Comparison of ENCODE assay signal across 19 mouse cellular contexts in the genomic region with DNA sequence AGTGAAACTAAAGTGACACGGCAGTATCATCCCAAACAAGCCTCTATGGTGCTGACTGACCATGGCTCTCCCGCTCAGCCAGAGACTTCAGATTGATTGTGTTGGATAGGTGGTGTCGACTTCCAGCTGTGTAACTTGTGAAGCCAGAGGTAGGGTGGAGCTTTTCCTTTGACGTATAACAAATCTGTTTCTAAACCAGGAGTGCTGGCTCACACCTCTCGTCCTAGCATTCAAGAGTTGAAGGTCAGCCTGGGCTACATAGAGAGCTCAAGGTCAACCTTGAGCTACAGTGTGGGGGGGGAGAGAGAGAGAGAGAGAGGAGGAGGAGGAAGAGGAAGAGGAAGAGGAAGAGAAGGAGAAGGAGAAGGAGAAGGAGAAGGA. TPM values are rescaled to one million over a fixed set of nuclear protein-coding genes. Genes with fewer than 3 reads are reported as not detected.
DNase-seq lines count a peak whose midpoint lies in the region; ATAC-seq and TF ChIP-seq lines count a peak whose summit lies in the region.
"Had no signal": no experiment of that assay in that cellular context is flagged by ENCODE, and none has a peak within 500 bp of the region (broad histone marks: within the 10 kb centered on the region; RNA-seq: fewer than 3 reads in every experiment).

No protein-coding gene starts in this region.

- ATAC-seq in stomach, postnatal 0 days (ENCODE audit: low FRiP score, low TSS enrichment), result no peak
- ATAC-seq: CD4-positive, CD25-positive, alpha-beta regulatory T cell, adult 4 months; forebrain, postnatal 0 days; intestine, embryonic 15.5 days had no signal

- intact Hi-C loops in heart, adult 2 months (cut with DNase I), result loop anchor here (2.0 kb wide), 1 partner anchor 31 kb away; no protein-coding TSS in a partner anchor
- intact Hi-C loops in heart, postnatal 25 days (cut with DNase I), result no loop called here
- intact Hi-C loops in left cerebral cortex, adult 2 months (cut with DNase I), result no loop called here
- intact Hi-C loops in left cerebral cortex, postnatal 4 days (cut with DNase I), result no loop called here

- TF ChIP-seq POLR2A in heart, adult 2 months (IDR thresholded peaks at IDR 0.05; ENCODE audit: insufficient read depth, low read depth, low read length), result no peak
- TF ChIP-seq POLR2A in bone marrow macrophage, adult 2 months (IDR thresholded peaks at IDR 0.05; ENCODE audit: borderline replicate concordance, low read depth, low read length), result no peak

- 46% methylated on average over 5 of the region's 5 CpGs for WGBS in heart, adult 2 months
- 36% methylated on average over 5 of the region's 5 CpGs for WGBS in stomach, postnatal 0 days

- H3K4me3 ChIP-seq in heart, adult 2 months, result no peak overlapping the region
- H3K4me3 ChIP-seq in left cerebral cortex, adult 2 months, result no peak overlapping the region
- H3K4me3 ChIP-seq in bone marrow macrophage, adult 2 months (ENCODE audit: insufficient read depth, low read length), result peak overlapping the region; percentile 26
- no peak overlapping the region for H3K4me3 ChIP-seq in stomach, postnatal 0 days (ENCODE audit: low read depth, low read length)
- H3K4me3 ChIP-seq: forebrain, embryonic 10.5 days; hindbrain, embryonic 15.5 days; intestine, embryonic 15.5 days; liver, embryonic 15.5 days had no signal

- H3K4me2 ChIP-seq in stomach, postnatal 0 days (replicated peaks; ENCODE audit: low read depth), result no peak overlapping the region
- H3K4me2 ChIP-seq: hindbrain, embryonic 15.5 days; intestine, embryonic 15.5 days had no signal

- no peak overlapping the region for H3K9ac ChIP-seq in heart, adult 2 months (ENCODE audit: low read depth, low read length)
- H3K9ac ChIP-seq in stomach, postnatal 0 days (ENCODE audit: low read length), result no peak overlapping the region
- H3K9ac ChIP-seq: forebrain, postnatal 0 days; hindbrain, embryonic 15.5 days; intestine, embryonic 15.5 days; liver, embryonic 15.5 days had no signal

- H3K9me3 ChIP-seq in stomach, postnatal 0 days (ENCODE audit: control insufficient read depth, low read length), result no peaks in the 10 kb centered on the region
- H3K9me3 ChIP-seq: forebrain, embryonic 10.5 days; hindbrain, embryonic 15.5 days; intestine, embryonic 15.5 days; liver, embryonic 15.5 days had no signal

- H3K27me3 ChIP-seq in heart, adult 2 months (ENCODE audit: control insufficient read depth, insufficient read depth, low read length), result no peaks in the 10 kb centered on the region
- no peaks in the 10 kb centered on the region for H3K27me3 ChIP-seq in stomach, postnatal 0 days (ENCODE audit: control insufficient read depth, insufficient read depth, low read length)
- H3K27me3 ChIP-seq: hindbrain, embryonic 15.5 days; intestine, embryonic 15.5 days had no signal

- no peaks in the 10 kb centered on the region for H3K36me3 ChIP-seq in heart, adult 2 months (ENCODE audit: control insufficient read depth, insufficient read depth, low read length)
- H3K36me3 ChIP-seq in stomach, postnatal 0 days (ENCODE audit: control insufficient read depth, insufficient read depth, low read length), result no peaks in the 10 kb centered on the region
- H3K36me3 ChIP-seq: forebrain, embryonic 10.5 days; hindbrain, embryonic 15.5 days; intestine, embryonic 15.5 days; liver, embryonic 15.5 days had no signal

- no peak for DNase-seq in heart, adult 2 months
- no peak for DNase-seq in heart, postnatal 25 days (ENCODE audit: low spot score)
- no peak for DNase-seq in left cerebral cortex, adult 2 months (ENCODE audit: extremely low spot score in 1 of 2, low spot score in 2 of 2)
- DNase-seq in left cerebral cortex, postnatal 4 days, result no peak
- no peak for DNase-seq in stomach, postnatal 0 days (ENCODE audit: low spot score)
- no peak for DNase-seq in cerebellum, adult 11-12 months
- DNase-seq in kidney, adult 18-20 months, result no peak
- DNase-seq: adrenal gland, postnatal 10 days; cerebellum, adult 18-20 months; cerebellum, postnatal 36 days; forebrain, postnatal 0 days; lung, postnatal 10 days; thymus, postnatal 4 days had no signal

- H3K27ac ChIP-seq in heart, adult 2 months, result peak overlapping the region; percentile 36
- peak overlapping the region; percentile 13; the same call in 1 of the 2 replicates for H3K27ac ChIP-seq in left cerebral cortex, adult 2 months
- H3K27ac ChIP-seq in bone marrow macrophage, adult 2 months (ENCODE audit: insufficient read depth, low read depth, low read length), result peak overlapping the region; percentile 97
- peak overlapping the region; percentile 69 for H3K27ac ChIP-seq in stomach, postnatal 0 days (replicated peaks)
- H3K27ac ChIP-seq: forebrain, embryonic 10.5 days; hindbrain, embryonic 15.5 days; intestine, embryonic 15.5 days had no signal

- peaks cover 9% of the 10 kb centered on the region for H3K4me1 ChIP-seq in heart, adult 2 months (ENCODE audit: control insufficient read depth, insufficient read depth, low read length)
- H3K4me1 ChIP-seq in bone marrow macrophage, adult 2 months (ENCODE audit: control insufficient read depth, insufficient read depth, low read length), result peaks cover 66% of the 10 kb centered on the region
- peaks cover 2% of the 10 kb centered on the region; the same call in 1 of the 2 replicates for H3K4me1 ChIP-seq in stomach, postnatal 0 days (replicated peaks; ENCODE audit: control insufficient read depth, insufficient read depth)
- H3K4me1 ChIP-seq: forebrain, embryonic 10.5 days; hindbrain, embryonic 15.5 days had no signal

- no peaks in the 10 kb centered on the region for H3K79me2 ChIP-seq in heart, adult 2 months (replicated peaks; ENCODE audit: control insufficient read depth, insufficient read depth, low read length)

- no peak for TF ChIP-seq EP300 in heart, adult 2 months (IDR thresholded peaks at IDR 0.05; ENCODE audit: insufficient read depth, low read depth, low read length)
- TF ChIP-seq EP300 in stomach, postnatal 0 days (optimal IDR thresholded peaks at IDR 0.05), result no peak

- TF ChIP-seq CTCF in heart, adult 2 months (IDR thresholded peaks at IDR 0.05), result no peak
- TF ChIP-seq CTCF in left cerebral cortex, adult 2 months (IDR thresholded peaks at IDR 0.05), result no peak
- no peak for TF ChIP-seq CTCF in bone marrow macrophage, adult 2 months (IDR thresholded peaks at IDR 0.05; ENCODE audit: low read depth, low read length)
- no peak for TF ChIP-seq CTCF in stomach, postnatal 0 days (IDR thresholded peaks at IDR 0.05; ENCODE audit: low read depth)

RNA-seq across cellular contexts. Expression of a gene that starts 11.3 kb away (rescaled TPM):
- 100 to 1,000 TPM; 164 to 186 TPM for total RNA-seq in heart, adult 2 months (2021)
- 108 and 130 TPM in 2 replicates for polyA plus RNA-seq in heart, adult 2 months (2012; rRNA removed)
- total RNA-seq in heart, postnatal 25 days (2021), result 100 to 1,000 TPM; 155 to 163 TPM
- total RNA-seq in left cerebral cortex, adult 2 months (2021), result 100 to 1,000 TPM; 164 to 165 TPM
- 100 to 1,000 TPM; 153 to 164 TPM for total RNA-seq in left cerebral cortex, postnatal 4 days (2021)
- 291 and 303 TPM in 2 replicates for polyA plus RNA-seq in bone marrow macrophage, adult 2 months (2012; ENCODE audit: insufficient read depth, insufficient read length, missing spikeins)
- polyA plus RNA-seq in stomach, postnatal 0 days (2015; fragmentation: Nextera tagmentation; extraction: Ambion mirVana), result 351 and 370 TPM in 2 replicates

RNA-seq across cellular contexts. Expression of a gene that starts 46.8 kb away (rescaled TPM):
- 100 to 1,000 TPM; 107 to 116 TPM for total RNA-seq in heart, adult 2 months (2021)
- 41.6 and 74.4 TPM in 2 replicates for polyA plus RNA-seq in heart, adult 2 months (2012; rRNA removed)
- 10 to 100 TPM; 90.6 to 93.4 TPM for total RNA-seq in heart, postnatal 25 days (2021)
- 10 to 100 TPM; 32.9 to 34.8 TPM for total RNA-seq in left cerebral cortex, adult 2 months (2021)
- 10 to 100 TPM; 28.9 to 32.0 TPM for total RNA-seq in left cerebral cortex, postnatal 4 days (2021)
- polyA plus RNA-seq in bone marrow macrophage, adult 2 months (2012; ENCODE audit: insufficient read depth, insufficient read length, missing spikeins), result 46.6 and 52.4 TPM in 2 replicates
- 7.2 and 8.1 TPM in 2 replicates for polyA plus RNA-seq in stomach, postnatal 0 days (2015; fragmentation: Nextera tagmentation; extraction: Ambion mirVana)

Comparison
In these comparisons a context has a peak if more than half of its experiments do, and no peak if none do; other contexts are left out.
1. H3K27ac ChIP-seq: peak in every context shown above with its lines; median percentile 97 in bone marrow macrophage, adult 2 months; 69 in stomach, postnatal 0 days; 36 in heart, adult 2 months; 13 in left cerebral cortex, adult 2 months.